Mouse (Mus musculus) E14TG2a.4 (cell line): ENCODE measurements around the gene Shroom3.

ENCODE experiments used
- H3K27me3 ChIP-seq: 2 replicates; pipeline ENCODE4 v1.6.1; 2014; ENCODE audit warnings: low read length, control low read depth; ENCODE audit not compliant: insufficient read depth
- H3K36me3 ChIP-seq: 2 replicates; pipeline ENCODE4 v1.6.1; 2014; ENCODE audit warnings: low read length, control low read depth; ENCODE audit not compliant: insufficient read depth
- H3K4me1 ChIP-seq: replicated peaks from 2 replicates; pipeline ENCODE4 v1.6.1; 2014; ENCODE audit warnings: low read depth, low read length, control low read depth
- H3K4me3 ChIP-seq: replicated peaks from 2 replicates; pipeline ENCODE4 v1.5.1; 2014; ENCODE audit warnings: mild to moderate bottlenecking, low read length
- H3K9me3 ChIP-seq: 2 replicates; pipeline ENCODE4 v1.6.1; 2014; ENCODE audit warnings: low read length, control low read depth
- CTCF ChIP-seq: conservative IDR thresholded peaks from 2 replicates; pipeline ENCODE4 v1.5.1; 2014; ENCODE audit warnings: low read length
- NANOG ChIP-seq: IDR thresholded peaks from 2 replicates; pipeline ENCODE4 v1.6.1; 2014; ENCODE audit warnings: borderline replicate concordance, low read length, mixed read lengths
- POU5F1 ChIP-seq: IDR thresholded peaks from 2 replicates; pipeline ENCODE4 v1.6.1; 2014; ENCODE audit warnings: low read length, borderline replicate concordance

Gene Shroom3

DNA sequence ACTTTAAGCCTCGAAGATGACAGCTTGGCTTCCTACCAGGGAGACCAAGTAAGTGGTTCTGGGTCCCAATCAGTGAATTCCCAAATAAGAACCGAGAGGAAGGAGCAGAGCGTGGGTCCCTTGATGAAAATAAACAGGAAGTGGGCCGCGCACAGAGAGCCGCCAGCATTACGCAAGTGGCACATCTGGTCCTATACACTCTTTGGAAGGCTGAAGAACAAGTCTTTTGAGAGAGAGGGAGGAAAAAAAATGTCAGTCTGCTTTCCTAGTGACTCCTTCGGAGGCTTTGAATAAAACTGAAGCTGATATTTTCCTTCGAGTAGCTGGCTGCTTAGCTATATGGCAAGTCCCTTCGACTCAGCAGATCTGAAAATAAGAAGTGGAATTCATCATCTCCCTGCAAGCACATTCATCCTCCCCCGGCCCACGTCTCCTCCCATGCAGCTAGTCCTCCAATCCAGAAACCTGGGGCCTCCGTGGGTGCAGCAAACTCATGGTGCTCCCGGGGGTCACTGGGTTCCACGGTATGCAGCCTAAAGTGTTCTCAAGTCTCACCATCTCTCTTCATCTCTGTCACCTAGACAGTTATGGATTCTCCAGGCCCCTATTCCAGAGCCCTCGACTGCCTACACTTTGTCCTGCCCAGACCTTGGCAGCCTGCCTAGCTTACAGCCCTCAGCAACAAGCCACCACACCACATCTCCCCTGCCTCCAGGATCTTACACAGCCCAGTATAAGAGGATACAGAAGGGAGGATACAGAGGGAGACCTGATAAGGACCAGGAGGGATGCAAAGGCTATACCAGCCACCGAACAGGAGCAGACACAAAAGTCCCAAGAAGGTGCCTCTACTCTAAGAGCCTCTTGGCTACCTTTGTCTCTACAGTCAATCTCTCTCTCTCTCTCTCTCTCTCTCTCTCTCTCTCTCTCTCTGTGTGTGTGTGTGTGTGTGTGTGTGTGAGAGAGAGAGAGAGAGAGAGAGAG, 317.8 kb downstream of the Shroom3 start:
- H3K4me1 ChIP-seq, result peaks cover 11% of the 10 kb centered on the region
- TF ChIP-seq CTCF, result no peak
- no peak for TF ChIP-seq NANOG
- TF ChIP-seq POU5F1, result no peak

DNA sequence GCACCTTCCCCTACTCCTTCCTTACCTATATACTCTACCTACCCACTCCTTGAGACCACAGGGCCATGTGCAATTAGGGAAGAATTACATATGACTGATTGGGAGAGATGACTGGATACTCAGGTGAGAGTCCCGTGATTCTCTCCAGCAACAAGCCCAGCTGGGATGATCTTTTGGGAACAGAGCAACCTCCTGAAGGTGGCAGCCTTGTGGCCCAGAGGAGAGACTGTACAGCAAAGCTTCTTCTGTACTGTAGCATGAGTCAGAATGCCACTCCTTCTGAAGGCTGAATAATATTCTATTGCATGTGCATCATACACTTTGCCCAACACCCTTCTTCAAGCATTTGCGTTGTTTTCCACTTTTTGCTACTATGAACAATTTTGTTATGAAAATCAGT, 319.4 kb downstream of the Shroom3 start:
- no peaks in the 10 kb centered on the region for H3K9me3 ChIP-seq
- H3K4me1 ChIP-seq, result peaks cover 22% of the 10 kb centered on the region
- H3K36me3 ChIP-seq, result no peaks in the 10 kb centered on the region
- H3K4me3 ChIP-seq, result no peak overlapping the region
- TF ChIP-seq POU5F1 (no peak), NANOG (no peak), CTCF (no peak)
- peaks cover 8% of the 10 kb centered on the region; the same call in 1 of the 2 replicates for H3K27me3 ChIP-seq

More for the DNA sequence above, 317.8 kb downstream of the Shroom3 start:
- H3K36me3 ChIP-seq, result no peaks in the 10 kb centered on the region
- H3K9me3 ChIP-seq, result no peaks in the 10 kb centered on the region
- H3K4me3 ChIP-seq, result no peak overlapping the region
- H3K27me3 ChIP-seq, result peaks cover 8% of the 10 kb centered on the region; the same call in 1 of the 2 replicates

DNA sequence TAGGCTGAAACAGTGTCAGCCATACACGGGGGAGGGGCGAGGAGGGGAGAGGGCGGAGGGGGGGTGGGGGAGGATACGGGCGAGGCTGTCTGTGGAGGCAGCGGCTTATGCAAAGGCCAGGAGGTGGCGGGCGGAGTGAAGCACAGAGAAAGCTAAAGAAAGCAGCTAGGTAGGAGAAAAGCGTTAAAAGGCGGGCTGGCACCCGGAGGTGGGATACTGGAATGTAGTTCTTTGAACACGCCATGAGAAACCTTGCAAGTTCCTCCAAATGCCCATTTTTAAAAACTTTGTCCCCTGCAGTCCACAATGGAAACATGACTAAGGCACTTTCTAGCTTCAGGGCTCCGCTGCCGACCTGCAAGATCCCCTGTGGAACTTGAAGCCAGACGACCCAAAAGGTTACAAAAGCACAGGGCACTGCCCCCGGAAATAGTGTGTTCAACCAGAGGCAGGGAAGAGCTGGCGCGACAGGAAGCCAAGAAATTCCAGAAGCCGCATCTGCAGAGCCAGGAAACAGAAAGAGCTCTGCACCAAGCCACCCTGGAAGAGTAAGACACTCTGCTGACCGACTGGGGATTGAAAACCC, 322.1 kb downstream of the Shroom3 start:
- no peak for TF ChIP-seq CTCF
- TF ChIP-seq POU5F1, result no peak
- peaks cover 8% of the 10 kb centered on the region; the same call in 1 of the 2 replicates for H3K27me3 ChIP-seq
- no peaks in the 10 kb centered on the region for H3K36me3 ChIP-seq
- peak overlapping the region; percentile 79 for H3K4me3 ChIP-seq
- H3K4me1 ChIP-seq, result peaks cover 27% of the 10 kb centered on the region
- no peaks in the 10 kb centered on the region for H3K9me3 ChIP-seq

DNA sequence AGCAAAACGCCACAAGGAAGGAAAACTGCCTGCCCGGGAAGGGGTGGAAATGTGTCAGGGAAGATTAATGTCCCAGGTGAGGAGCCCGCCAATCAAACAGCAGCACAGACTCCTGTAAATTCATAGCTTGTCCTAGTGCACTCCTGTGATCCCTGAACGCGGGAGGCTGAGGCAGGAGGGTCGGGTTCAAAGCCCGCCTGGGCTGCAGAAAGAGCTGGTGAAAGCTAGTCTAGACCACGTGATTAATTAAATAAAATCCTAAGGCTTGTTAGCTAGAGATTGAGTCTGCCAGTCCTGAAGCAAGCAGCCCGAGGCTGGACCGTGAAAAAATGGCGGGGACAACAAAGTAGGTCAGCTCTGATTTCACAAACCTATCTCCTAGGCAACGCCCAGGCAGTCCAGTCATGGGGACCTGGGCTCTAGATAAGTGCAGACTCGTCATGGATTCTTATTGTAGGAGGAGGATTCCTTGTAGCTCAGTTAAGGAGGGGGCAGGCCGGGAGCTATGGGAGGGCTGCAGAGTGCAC, 322.6 kb downstream of the Shroom3 start:
- Histone ChIP-seq H3K36me3 (no peaks in the 10 kb centered on the region), H3K9me3 (no peaks in the 10 kb centered on the region), H3K27me3 (peaks cover 8% of the 10 kb centered on the region; the same call in 1 of the 2 replicates), H3K4me3 (peak overlapping the region; percentile 79), H3K4me1 (peaks cover 32% of the 10 kb centered on the region)
- TF ChIP-seq CTCF (no peak), NANOG (no peak), POU5F1 (no peak)

DNA sequence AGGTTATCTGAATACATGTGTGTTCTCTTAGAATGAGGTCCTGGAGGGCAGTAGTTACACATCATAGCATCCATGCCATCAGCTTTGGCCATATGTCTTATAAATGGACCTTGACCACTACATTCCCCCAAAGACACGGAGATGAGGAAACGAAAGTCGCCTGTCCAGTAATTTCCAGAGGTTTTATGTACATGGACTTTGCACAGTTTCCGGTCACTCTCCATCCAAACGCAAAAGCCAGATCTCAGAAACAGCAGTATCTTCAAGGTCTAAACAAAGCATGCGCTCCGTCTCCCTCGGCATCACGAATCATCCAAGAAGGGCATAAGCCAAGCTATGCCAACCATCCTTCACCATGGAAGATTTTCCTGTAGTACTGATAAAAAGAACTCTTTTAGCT, 325.0 kb downstream of the Shroom3 start:
- H3K36me3 ChIP-seq, result no peaks in the 10 kb centered on the region
- no peak overlapping the region for H3K4me3 ChIP-seq
- TF ChIP-seq CTCF (no peak), POU5F1 (no peak), NANOG (no peak)
- H3K4me1 ChIP-seq, result peaks cover 38% of the 10 kb centered on the region
- no peaks in the 10 kb centered on the region for H3K9me3 ChIP-seq
- H3K27me3 ChIP-seq, result no peaks in the 10 kb centered on the region
